Mouse (Mus musculus): Measurements from ENCODE around the gene Prm1.
"Not testable (repeated sequence)": the region's sequence is repeated elsewhere in the genome, so short reads cannot be mapped to it uniquely, and the experiment has no call there.

Gene Prm1

DNA sequence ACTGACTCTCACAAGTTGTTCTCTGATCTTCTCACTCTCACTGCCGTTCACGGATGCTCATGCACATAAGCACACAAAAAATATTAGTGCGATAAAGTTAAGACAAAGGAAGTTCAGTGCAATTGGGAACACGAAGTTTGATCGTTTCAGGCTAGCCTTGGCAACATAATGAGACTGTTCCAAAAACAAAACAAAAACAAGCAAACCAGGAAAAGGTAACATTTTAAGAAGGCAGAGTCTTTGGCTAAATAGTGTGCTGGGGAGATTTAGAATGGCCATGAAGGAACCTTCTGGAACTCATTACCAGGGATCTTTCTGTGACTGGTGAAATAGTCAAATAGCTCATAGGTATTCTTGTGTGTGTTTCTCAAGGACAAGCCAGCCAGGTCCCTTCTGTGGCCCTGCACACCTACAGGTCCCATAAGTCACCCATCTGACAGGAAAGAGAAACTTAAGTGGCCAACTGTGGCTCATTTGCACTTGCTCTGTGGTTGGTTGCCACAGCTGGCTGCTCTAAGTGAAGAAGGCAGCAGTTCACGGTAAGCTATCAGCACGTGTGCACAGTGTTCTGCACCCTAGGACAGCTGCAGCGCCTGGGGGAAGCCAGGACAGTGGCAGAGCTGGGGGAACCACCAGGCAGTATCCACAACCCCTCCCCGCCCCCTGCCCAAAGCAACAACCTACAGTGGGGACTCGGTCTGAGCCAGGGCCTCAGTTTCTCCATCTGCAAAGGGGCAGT is at the start of gene Prm1:
TSS of gene Prm1 (minus strand) at position 51 of the 739 bp plus-strand sequence.
- ChIA-PET POLR2A (interaction anchor here in 2 of 4 experiments (1.1 to 1.2 kb wide), 2 partner anchors 12 to 13 kb away, joined by 3 read pairs; no protein-coding TSS in a partner anchor), CTCF (interaction anchor here in 1 of 4 experiments (2.6 kb wide), 1 partner anchor 19 kb away, joined by 6 read pairs; no protein-coding TSS in a partner anchor)

DNA sequence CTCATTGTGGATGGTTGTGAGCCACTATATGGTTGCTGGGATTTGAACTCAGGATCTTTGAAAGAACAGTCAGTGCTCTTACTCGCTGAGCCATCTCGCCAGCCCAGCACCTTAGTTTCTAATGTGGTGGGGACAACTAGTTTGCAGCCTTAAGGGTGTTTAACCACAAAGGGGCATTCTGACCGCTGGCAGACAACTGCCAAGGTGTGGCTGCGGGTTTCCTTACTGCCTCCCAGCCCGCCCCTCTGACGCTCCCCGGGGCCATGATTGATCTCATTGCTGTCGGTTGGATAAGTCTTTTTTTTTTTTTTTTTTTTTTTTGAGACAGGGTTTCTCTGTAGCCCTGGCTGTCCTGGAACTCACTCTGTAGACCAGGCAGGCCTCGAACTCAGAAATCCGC is 46.6 kb upstream of the Prm1 start:
- CTCF ChIA-PET = interaction anchor here in 1 of 4 experiments (0.6 kb wide), 1 partner anchor 214 kb away, joined by 5 read pairs; no protein-coding TSS in a partner anchor
- POLR2A ChIA-PET = not testable (repeated sequence)

DNA sequence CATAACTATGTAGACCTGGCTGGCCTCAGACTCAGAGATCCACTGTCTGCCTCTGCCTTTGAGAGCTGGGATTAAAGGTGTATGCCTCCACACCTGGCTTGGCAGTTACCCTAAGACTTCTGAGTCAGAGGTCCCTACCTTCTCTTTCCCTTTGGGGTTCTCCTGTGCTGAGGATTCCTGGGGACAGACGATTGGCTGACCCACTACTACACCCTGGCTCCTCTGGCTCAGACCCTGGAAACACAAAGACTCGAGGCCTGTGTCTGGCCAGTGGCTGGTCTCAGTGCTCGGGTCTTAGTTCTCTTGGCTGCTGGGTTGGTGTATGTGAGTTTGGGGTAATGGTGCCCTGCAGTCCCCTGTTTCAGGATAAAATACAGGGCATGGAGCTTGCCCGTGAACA is 45.3 kb upstream of the Prm1 start:
- ChIA-PET CTCF (interaction anchor here in 3 of 4 experiments (0.6 to 1.0 kb wide), 3 partner anchors 15 to 568 kb away, joined by 3 to 8 read pairs (median 5); no protein-coding TSS in a partner anchor), POLR2A (interaction anchor here in 1 of 4 experiments (1.3 kb wide), 1 partner anchor 16 kb away, joined by 4 read pairs; no protein-coding TSS in a partner anchor)

DNA sequence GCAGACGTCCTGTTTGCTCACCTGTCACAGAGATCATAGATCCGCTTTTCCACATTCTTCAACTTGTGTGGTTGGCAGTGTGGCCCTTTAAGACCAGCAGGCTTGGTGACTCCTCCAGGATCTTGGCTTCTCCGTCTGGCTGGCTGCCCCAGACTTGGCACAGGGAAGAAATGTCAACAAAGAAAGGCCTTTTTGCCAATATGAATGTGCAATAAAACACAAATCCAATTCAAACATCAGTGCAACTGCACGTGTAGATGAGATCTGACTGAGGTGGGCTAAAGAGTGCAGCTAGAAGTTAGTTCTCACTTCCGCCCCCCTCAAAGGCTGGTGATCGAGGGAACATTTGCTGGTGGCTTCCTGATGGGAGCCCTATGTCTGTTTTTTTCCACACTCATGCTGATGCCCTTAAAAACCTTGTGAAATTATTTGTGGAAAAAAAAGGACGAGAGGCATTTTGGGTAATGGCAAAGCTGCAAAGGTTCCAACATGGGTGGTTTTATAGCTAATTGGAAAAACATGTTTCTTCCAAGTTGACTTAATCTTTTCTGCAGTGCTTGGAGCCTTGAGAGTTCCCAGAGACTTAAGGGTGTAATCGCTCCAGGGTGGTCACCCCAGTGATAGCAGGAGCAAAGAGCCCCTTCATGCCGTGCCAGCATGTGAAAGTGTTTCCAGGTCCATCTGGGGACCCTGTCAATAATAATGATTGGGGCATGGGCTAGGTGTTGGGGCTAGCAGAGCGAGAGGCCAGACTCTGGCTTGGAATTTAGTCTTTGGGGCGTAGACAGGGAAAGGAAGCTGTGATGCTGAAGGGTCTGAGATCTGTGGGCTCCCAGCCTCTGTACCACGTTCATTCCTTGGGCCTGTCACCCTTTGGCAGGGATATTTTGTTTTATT is 44.6 kb upstream of the Prm1 start:
- ChIA-PET POLR2A (interaction anchor here in 1 of 4 experiments (0.6 to 1.4 kb wide), 3 partner anchors 10 to 31 kb away, joined by 3 to 4 read pairs (median 3); no protein-coding TSS in a partner anchor), CTCF (interaction anchor here in 2 of 4 experiments (0.6 to 1.7 kb wide), 3 partner anchors 15 to 569 kb away, joined by 3 to 7 read pairs (median 5); no protein-coding TSS in a partner anchor)

DNA sequence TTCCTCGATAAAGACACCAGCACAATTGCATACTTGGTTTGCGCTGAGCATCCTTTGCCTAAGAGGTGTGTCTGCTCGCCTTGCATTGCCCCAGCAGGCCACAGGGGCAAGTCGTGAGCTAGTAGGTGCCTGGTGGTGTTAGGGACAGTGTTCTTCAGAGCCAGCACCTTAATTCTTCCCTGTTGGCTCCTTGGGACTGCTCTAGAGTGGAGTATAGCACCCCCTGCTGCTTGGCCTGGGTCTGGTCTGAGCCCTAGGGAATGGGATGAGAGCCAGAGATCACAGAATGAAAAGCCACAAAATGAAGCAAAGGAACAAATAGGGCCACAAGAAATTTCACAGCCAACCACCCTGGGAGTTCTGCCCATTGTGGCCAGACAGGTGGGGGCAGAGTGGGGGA is 40.9 kb upstream of the Prm1 start:
- CTCF ChIA-PET = interaction anchor here (0.5 to 3.5 kb wide), 31 partner anchors 8 to 550 kb away, joined by 3 to 31 read pairs (median 3); partner anchors contain the start of genes Tnp2 (in 3 of the 4), Socs1 (in 2 of the 4) and Prm3 (in 1 of the 4)
- POLR2A ChIA-PET = interaction anchor here in 2 of 4 experiments (0.6 to 2.5 kb wide), 13 partner anchors 11 to 477 kb away, joined by 3 to 12 read pairs (median 3); partner anchors contain the start of genes Rmi2 (in 2 of the 2), Socs1 (in 1 of the 2) and Zc3h7a (in 1 of the 2)

DNA sequence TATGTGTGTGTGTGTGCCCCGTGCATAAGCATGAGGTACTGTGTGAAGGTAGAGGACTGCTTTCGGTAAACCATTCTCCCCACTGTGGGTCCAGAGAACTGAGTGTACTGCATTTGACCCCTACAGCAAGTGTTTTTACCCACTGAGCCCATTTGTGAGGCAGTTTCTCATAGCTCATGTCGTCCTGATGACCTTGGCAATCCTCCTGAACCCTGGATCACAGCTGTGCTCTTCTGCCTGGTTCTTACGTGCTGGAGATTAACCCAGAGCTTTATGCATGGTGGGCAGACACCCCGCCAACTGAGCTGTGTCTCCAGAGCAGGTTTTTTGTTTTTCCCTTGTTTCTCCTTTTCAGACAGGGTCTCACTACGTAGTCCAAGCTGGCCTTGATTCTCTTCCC is 40.3 kb upstream of the Prm1 start:
- ChIA-PET POLR2A (interaction anchor here in 2 of 4 experiments (0.6 to 2.5 kb wide), 10 partner anchors 11 to 488 kb away, joined by 3 to 12 read pairs (median 3); partner anchors contain the start of genes Rmi2 (in 1 of the 2), Socs1 (in 1 of the 2) and Zc3h7a (in 1 of the 2)), CTCF (interaction anchor here (0.5 to 3.5 kb wide), 32 partner anchors 8 to 622 kb away, joined by 3 to 31 read pairs (median 3); partner anchors contain the start of genes Tnp2 (in 3 of the 4), Socs1 (in 2 of the 4) and Prm3 (in 1 of the 4))

DNA sequence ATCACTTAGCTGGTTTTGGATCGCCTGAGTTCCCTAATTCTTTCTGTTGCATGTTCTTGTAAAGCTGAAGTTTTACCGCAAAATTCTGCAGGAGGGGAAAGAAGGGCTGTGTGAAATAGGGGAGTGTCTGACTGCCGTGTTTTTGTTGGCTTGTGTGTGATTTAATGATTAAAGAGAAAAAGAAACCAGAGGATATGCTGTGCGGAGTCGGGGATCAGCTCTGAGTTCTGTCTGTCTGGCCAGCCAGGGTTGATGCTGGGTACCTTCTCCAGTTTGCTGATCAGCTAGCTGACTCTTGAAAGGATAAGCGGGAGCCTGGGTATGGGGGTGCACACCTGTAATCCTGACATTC is 38.7 kb upstream of the Prm1 start:
- CTCF ChIA-PET = interaction anchor here in 2 of 4 experiments (0.6 to 3.0 kb wide), 7 partner anchors 9 to 445 kb away, joined by 3 to 11 read pairs (median 3); partner anchors contain the start of genes Dexi (in 1 of the 2) and Socs1 (in 1 of the 2)
- POLR2A ChIA-PET = interaction anchor here in 3 of 4 experiments (0.7 to 2.6 kb wide), 6 partner anchors 9 to 96 kb away, joined by 3 to 12 read pairs (median 4); partner anchors contain the start of genes Rmi2 (in 1 of the 3) and Tnp2 (in 1 of the 3)

DNA sequence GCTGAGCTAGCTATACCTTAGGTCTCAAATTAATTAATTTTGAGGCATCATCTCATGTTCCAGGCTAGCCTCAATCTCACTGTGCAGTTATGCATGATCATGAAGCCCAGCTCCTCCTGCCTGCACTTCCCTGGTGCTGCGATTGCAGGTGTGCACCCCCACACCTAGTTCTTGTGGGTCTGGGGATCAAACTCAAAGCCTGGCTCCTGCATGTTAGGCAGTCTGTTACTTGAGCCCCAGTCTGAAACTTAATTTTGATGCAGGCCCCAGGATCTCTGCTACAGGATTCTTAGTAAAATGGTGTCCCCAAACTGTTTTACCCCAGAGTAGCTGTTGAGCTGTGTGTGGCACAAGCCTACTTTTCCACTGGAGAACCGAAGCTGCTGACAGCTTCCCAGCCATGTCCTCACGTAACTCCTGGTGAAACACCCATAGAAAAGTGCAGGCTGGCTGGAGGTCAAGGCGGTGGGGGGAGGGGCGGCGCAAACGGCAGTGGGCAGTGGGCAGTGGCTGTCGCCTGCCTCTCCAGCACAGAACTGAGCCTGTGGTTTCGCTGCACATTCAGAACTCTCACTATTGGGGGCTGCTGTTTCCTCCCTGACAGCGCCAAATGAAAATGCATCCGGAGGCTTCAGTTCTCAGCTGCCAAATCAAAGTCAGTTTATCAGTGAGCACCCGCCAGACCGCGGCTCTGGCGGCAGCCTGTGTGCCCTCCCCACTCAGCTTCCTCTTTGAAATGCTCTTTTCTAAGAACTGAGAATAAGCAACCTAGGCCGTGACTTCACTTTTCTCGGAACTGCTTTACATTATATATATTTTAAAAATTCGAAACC is 38.1 kb upstream of the Prm1 start:
- CTCF ChIA-PET = interaction anchor here in 2 of 4 experiments (0.6 to 3.0 kb wide), 8 partner anchors 8 to 445 kb away, joined by 3 to 11 read pairs (median 4); partner anchors contain the start of genes Dexi (in 1 of the 2) and Socs1 (in 1 of the 2)
- POLR2A ChIA-PET = interaction anchor here in 3 of 4 experiments (0.6 to 2.6 kb wide), 7 partner anchors 8 to 95 kb away, joined by 3 to 12 read pairs (median 4); partner anchors contain the start of genes Rmi2 (in 1 of the 3) and Tnp2 (in 1 of the 3)

DNA sequence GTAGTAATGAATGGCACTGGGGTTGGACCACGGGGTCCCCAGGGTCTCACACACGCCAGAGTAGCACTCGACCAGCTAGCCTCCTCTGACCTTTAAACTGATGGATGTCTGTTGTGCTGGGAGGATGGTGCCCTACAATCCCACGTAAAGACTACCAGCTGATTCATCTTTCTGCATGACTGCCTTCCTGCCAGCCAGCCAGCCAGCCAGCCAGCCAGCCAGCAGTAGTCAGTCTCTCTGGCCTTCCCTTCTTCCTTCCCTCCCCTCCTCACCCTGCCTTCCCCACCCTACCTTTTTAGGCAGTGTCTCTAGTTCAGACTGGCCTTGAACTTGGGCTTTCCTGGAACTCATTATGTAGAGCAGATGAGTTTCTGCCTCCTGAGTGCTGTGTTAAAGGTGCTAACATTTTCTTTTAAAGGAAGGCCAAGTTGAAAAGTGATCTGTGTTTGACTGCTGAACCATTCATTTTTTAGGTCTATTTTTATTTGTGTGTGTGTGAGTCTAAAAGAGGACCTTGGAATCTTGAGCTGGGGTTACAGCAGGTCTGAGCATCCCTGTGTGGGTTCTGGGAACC is 36.7 kb upstream of the Prm1 start:
- CTCF ChIA-PET = interaction anchor here in 3 of 4 experiments (0.6 to 3.0 kb wide), 5 partner anchors 38 to 297 kb away, joined by 3 to 11 read pairs (median 4); partner anchors contain the start of gene Socs1 (in 1 of the 3)
- POLR2A ChIA-PET = interaction anchor here in 1 of 4 experiments (0.6 kb wide), 1 partner anchor 158 kb away, joined by 3 read pairs; no protein-coding TSS in a partner anchor

DNA sequence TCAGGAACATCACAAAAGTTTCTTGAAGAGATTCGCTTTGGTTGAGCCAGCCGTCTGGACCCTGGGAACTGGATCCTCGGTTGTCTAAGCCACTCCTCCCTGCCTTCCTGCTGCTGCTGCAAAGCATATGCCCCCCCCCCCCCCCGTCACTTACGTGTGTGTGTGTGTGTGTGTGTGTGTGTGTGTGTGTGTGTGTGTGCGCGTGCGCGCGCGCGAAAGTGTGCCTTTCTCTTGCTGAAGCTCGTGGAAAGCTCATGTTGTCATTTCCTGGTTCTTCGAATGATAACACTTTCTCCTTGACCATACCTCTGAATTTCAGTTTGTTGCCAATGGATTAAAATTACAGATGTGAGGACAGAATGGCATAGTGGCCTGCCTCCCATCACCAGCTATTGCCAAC is 34.4 kb upstream of the Prm1 start:
- ChIA-PET CTCF (interaction anchor here in 2 of 4 experiments (0.5 to 1.2 kb wide), 5 partner anchors 54 to 1284 kb away, joined by 3 to 7 read pairs (median 4); no protein-coding TSS in a partner anchor), POLR2A (interaction anchor here in 3 of 4 experiments (0.7 to 1.8 kb wide), 4 partner anchors 16 to 1578 kb away, joined by 3 to 6 read pairs (median 4); no protein-coding TSS in a partner anchor)

DNA sequence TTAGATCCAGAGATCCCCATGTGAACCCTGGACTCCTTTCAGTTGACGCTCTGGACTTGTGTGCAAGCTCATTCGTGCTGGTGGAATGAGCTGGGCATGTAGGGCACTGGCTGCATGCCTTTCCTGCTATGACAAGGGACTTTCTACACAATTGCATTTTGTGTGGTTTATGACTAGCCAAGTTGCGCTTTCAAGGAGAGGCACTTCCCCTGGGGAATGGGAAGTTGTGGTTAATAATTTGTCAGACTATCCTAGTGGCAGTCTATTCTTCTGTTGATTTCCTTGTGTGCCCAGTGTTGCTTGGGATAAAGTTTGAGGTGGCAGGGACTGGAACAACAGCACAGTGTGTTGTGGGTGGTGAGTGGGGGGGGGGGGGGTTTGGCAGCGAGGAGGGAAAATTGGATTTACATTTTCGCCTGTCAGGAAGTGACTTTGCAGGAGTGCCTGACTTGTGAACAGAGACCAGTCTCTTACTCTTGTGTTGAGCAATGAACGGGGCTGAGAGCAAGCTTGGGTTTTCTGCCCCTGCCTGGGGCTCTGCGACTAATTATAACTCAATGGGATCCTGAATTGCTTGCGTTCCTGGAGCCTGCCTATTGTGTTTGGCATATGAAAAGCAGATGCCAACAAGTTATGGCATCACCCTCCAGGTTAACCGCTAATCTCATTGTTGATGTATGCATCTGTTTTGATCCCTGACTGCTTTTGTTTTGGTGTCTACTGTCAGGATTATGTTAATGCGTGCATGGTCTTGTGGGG is 33.0 kb upstream of the Prm1 start:
- ChIA-PET CTCF (interaction anchor here in 2 of 4 experiments (0.6 to 1.1 kb wide), 3 partner anchors 8 to 53 kb away, joined by 3 to 4 read pairs (median 3); partner anchors contain the start of gene Socs1 (in 1 of the 2)), POLR2A (interaction anchor here in 3 of 4 experiments (0.6 to 1.6 kb wide), 8 partner anchors 18 to 448 kb away, joined by 3 to 5 read pairs (median 3); no protein-coding TSS in a partner anchor)

DNA sequence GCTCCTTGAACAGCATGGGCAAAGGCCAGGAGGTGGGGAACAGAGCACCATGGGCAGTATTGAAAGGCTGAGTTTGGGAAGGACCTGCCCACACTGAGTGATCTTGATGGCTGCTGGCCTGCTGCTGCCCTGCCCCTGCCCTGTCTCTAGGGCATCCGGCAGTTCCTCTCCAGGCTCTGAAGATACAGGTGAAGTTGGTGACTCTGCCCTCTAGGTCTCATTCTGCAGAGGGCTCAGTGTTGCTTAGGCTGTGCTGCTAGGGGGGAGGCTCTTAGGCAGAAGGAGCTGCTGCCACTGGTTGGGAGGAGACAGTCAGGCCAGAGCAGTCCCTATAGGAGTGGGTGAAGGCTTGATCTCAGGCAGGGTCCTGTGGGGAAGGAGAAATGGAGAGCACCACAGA is 32.3 kb upstream of the Prm1 start:
- ChIA-PET CTCF (interaction anchor here in 1 of 4 experiments (1.0 kb wide), 1 partner anchor 8 kb away, joined by 3 read pairs; no protein-coding TSS in a partner anchor), POLR2A (no interaction called here)

DNA sequence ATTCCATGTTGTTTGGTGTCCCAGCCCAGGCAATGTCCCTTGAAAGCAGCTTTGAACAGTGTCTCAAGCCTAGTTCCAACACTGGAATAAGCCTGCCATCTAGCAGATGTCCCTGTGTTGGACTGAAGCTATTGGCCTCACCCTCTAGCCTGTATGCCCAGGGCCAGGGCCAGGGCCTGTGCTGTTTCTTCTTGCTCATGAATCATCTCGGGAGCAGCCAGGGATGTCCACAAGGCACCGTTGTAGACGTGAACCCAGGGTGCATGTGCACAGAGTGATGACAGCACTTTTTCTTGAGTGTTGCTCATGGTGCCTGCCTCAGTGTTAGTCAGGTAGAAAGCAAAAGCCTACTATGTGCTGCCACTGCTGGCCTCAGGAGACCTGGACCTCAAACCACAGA is 31.6 kb upstream of the Prm1 start:
- ChIA-PET CTCF (no interaction called here), POLR2A (no interaction called here)

DNA sequence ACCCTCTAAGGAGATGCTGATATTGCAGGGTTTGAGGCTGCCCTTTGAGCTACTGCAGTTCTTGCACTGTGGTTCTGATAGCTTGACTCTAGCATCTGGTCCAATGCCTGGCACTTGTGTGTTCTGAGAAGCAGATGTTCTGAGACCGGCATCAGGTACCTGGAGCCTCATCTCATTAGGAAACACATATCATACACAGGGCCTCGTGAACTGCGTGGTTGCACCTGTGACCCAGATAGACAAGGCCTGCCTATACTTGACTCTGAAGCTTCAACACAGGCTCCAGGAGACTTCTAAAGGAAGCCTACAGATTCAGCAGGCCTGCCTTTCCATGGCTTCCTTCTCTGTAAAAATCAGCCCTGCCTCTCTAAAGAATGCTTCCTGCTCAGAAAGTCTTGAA is 30.7 kb upstream of the Prm1 start:
- POLR2A ChIA-PET = interaction anchor here in 2 of 4 experiments (1.4 to 2.1 kb wide), 2 partner anchors 7 to 51 kb away, joined by 4 to 8 read pairs; partner anchors contain the start of gene Socs1 (in 1 of the 2)

DNA sequence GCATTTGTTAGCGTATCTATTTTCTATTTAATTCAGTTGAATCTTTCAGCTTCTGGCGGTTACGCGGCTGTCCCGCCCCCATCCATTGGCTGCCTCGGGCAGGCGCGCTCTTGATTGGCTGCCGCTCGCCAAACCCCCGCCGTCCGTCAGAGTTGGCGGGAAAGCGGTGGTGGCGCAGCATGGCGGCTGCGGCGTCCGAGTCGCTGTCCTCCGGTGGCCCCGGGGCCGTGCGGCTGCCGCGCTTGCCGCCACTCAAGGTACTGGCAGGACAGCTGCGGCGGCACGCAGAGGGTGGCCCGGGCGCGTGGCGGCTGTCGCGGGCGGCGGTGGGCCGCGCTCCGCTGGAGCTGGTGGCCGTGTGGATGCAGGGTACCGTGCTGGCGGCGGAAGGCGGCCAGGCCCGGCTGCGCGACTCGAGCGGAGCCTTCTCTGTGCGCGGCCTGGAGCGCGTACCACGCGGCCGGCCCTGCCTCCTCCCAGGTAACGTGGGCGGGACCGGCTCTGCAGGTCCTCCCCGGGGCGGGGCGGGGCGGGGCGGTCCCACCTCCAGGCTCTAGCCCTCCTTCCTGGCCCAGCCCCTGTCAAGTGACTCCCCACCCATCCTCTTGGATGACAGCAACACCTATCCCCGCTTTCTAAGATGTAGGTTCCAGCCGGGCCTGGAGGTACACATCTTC is 29.4 kb upstream of the Prm1 start, which contains the start of gene Rmi2:
TSS of gene Rmi2 (plus strand) at position 149 of the 677 bp plus-strand sequence.
- ChIA-PET CTCF (interaction anchor here in 3 of 4 experiments (0.6 to 1.0 kb wide), 5 partner anchors 9 to 195 kb away, joined by 3 to 5 read pairs (median 3); partner anchors contain the start of gene Socs1 (in 1 of the 3)), POLR2A (interaction anchor here (0.6 to 2.1 kb wide), 25 partner anchors 9 to 477 kb away, joined by 3 to 12 read pairs (median 4); partner anchors contain the start of genes Dexi (in 1 of the 4), Nubp1 (in 1 of the 4), Socs1 (in 1 of the 4) and Tnp2 (in 1 of the 4))

More for the DNA sequence above, 30.7 kb upstream of the Prm1 start:
- CTCF ChIA-PET = interaction anchor here in 1 of 4 experiments (1.0 kb wide), 1 partner anchor 50 kb away, joined by 3 read pairs; no protein-coding TSS in a partner anchor
